Mouse (Mus musculus): ENCODE measurements around the gene Lamb1. TPM values are rescaled to one million over a fixed set of nuclear protein-coding genes. Genes with fewer than 3 reads are reported as not detected.

Lamb1 gene
- polyA plus RNA-seq, 1 experiment from 2014 or later: 290 TPM

DNA sequence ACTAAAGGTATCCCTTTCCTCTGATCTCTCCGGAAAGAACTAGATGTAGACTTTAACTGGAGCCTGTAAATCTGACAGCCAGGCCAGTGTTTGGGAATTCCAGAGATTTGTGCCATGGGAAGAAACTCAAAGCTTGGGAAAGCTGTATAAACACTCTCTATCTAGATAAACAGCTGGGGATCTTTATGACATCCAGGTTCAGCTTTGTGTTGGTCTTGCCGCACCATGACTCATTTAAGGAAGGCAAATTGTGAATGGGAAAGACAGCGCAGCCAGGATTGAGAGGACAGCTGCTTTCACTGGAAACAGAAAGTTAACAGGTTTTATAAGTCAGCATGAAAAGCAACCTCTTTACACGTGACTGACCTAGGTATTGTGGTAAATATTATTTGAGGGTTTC is 12.8 kb upstream of the Lamb1 start:
- ATAC-seq (no peak), DNase-seq (ENCODE audit: low read depth, low spot score) (no peak)
- POLR2A ChIA-PET: no interaction called here
- CTCF ChIA-PET: no interaction called here
- H3K27me3 ChIP-seq: no peaks in the 10 kb centered on the region
- in situ Hi-C loops (cut with MboI; ENCODE audit: low pct_unique_long_range_greater_than_20kb): no loop called here
- TF ChIP-seq CTCF (IDR thresholded peaks at IDR 0.05): no peak

GRCm38 (mm10) chr12:31254978-31255377 is 10.1 kb upstream of the Lamb1 start:
- no peaks in the 10 kb centered on the region for H3K27me3 ChIP-seq
- ATAC-seq: no peak
- no peak for TF ChIP-seq CTCF (IDR thresholded peaks at IDR 0.05)

DNA sequence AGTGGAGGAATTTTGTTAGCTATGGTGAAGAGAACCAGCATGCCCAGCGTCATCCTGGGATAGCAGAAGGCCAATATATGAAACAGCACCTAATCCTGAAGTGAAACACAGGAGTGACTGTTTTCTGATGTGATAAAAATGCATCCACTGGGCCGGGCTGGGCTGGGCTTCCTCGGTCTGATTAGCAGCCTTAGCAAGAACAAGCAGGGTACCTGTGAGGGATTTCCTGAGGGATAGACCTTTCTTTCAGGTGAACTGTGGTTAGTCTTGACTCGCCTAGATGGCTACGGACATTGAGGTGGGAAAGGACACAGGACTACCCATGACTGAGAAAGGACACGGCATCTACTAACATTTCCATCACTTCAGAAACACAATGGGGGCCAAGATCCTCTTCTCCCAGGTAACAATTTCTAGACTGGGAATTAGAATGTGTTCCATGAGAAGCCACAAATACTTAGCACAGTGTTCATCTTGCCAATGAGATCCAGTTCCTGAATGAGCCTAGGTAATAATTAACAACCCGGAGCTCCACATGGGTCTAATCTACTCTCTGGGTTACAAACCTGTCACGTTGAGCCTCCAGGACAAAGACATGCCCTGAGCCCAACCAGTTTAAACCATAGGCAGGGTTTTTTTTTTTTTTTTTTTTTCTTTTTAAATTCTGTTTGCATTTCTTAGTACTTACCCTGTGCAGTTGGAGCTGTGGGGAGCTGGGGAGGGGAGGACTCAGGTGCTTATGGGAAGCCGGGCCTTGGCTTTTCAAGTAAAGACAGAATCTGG is 8.7 kb upstream of the Lamb1 start:
- peak; percentile 82 for DNase-seq (ENCODE audit: low read depth, low spot score)
- in situ Hi-C loops (cut with MboI; ENCODE audit: low pct_unique_long_range_greater_than_20kb): no loop called here

More at GRCm38 (mm10) chr12:31254978-31255377, 10.1 kb upstream of the Lamb1 start:
- ChIA-PET POLR2A (interaction anchor here (0.6 kb wide), 1 partner anchor 129 kb away, joined by 3 read pairs; no protein-coding TSS in a partner anchor), CTCF (no interaction called here)
- no peak for DNase-seq (ENCODE audit: low read depth, low spot score)
- in situ Hi-C loops (cut with MboI; ENCODE audit: low pct_unique_long_range_greater_than_20kb): no loop called here

DNA sequence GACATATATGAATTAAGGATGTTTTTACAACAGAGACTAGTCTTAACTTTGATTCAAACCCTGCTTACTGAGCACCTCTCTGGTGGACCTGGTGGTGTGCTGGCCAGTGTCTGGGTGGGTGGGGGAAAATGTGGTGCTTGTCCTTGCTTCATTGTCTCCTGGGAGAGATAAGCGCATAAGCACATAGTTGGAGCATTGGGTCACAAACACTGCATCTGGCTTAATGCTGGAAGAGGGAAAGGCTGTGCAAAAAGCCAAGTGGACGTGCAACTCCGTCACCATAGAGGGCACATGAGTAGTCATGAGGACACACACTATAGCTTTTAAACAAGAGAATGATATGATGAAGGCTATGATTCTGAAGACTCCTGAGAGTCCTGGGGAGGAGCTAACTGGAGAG is 3.2 kb upstream of the Lamb1 start:
- no peak for TF ChIP-seq CTCF (IDR thresholded peaks at IDR 0.05)
- ChIA-PET CTCF (interaction anchor here (1.3 to 1.7 kb wide), 2 partner anchors 28 to 44 kb away, joined by 3 to 5 read pairs; no protein-coding TSS in a partner anchor), POLR2A (no interaction called here)
- no peak for DNase-seq (ENCODE audit: low read depth, low spot score)
- in situ Hi-C loops (cut with MboI; ENCODE audit: low pct_unique_long_range_greater_than_20kb): no loop called here
- no peaks in the 10 kb centered on the region for H3K27me3 ChIP-seq
- no peak for ATAC-seq

More for the DNA sequence above, 8.7 kb upstream of the Lamb1 start:
- ATAC-seq: peak; percentile 89
- CTCF ChIA-PET: interaction anchor here (1.0 to 1.5 kb wide), 2 partner anchors 22 to 88 kb away, joined by 3 to 6 read pairs; no protein-coding TSS in a partner anchor
- TF ChIP-seq CTCF (IDR thresholded peaks at IDR 0.05): no peak
- H3K27me3 ChIP-seq: no peaks in the 10 kb centered on the region
- POLR2A ChIA-PET: interaction anchor here (1.8 kb wide), 1 partner anchor 11 kb away, joined by 8 read pairs; no protein-coding TSS in a partner anchor

DNA sequence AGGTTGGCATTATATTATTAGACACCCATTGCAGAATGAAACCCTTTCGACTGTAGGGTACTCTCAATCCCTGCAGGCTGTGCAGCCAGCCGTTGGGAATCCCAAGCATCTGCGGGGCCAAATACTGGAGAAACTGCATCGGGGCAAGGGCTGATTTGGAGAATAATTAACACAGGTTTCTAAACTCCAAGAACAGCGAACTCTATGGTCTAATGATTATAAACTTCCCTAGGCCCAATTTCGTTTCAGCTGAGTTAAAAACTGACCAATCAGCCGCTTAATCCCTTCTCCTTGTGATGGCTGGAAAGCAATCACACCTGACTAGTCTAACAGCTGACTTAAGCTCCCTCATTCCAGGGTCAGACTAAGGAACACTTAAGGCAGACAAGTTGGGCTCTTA is 1.1 kb upstream of the Lamb1 start:
- ChIA-PET CTCF (interaction anchor here (1.3 to 1.4 kb wide), 4 partner anchors 32 to 148 kb away, joined by 3 to 4 read pairs (median 3); no protein-coding TSS in a partner anchor), POLR2A (interaction anchor here (0.6 to 3.0 kb wide), 4 partner anchors 9 to 53 kb away, joined by 3 to 11 read pairs (median 4); no protein-coding TSS in a partner anchor)
- DNase-seq (ENCODE audit: low read depth, low spot score): peak; percentile 86
- in situ Hi-C loops (cut with MboI; ENCODE audit: low pct_unique_long_range_greater_than_20kb): no loop called here
- no peak for TF ChIP-seq CTCF (IDR thresholded peaks at IDR 0.05)
- peak; percentile 73 for ATAC-seq
- H3K27me3 ChIP-seq: no peaks in the 10 kb centered on the region

DNA sequence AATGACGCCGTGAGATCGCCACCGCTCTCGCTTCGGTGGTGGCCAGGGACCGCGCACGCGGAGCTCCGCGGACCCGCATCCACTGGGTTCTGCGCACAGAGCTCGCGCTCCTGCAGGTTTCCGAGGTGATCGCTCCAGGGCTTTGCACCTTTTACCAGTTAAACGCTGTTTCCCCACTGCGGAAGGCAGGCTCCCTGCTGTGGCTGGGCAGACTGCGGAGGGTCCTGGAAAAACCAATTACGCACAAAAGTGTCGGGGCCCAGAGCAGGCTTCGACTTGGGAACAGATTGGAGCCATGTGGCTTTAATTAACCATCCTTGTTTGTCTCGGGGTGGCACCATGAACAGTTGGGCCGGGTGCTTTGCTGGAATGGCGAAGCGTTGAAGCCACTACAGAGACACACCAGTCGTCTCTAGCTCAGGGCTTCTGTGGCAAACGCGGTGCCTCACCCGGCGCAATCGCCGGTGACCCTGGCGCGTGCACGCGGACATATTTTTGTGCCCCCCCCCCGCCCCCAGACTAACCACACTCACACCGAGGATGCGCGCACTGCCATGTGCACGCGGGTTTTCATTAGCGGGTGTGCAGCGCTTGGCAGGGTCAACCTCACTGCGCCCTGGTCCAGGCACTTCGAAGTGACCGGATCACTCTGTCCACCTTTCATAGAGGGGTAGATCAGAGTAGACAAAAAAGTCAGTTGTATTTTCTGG is 843 bp downstream of the Lamb1 start:
- POLR2A ChIA-PET: interaction anchor here (0.8 to 3.0 kb wide), 8 partner anchors 9 to 98 kb away, joined by 3 to 11 read pairs (median 4); no protein-coding TSS in a partner anchor
- in situ Hi-C loops (cut with MboI; ENCODE audit: low pct_unique_long_range_greater_than_20kb): loop anchor here (5.0 kb wide), 3 partner anchors 36 to 139 kb away; no protein-coding TSS in a partner anchor
- no peak for ATAC-seq
- no peaks in the 10 kb centered on the region for H3K27me3 ChIP-seq
- no peak for DNase-seq (ENCODE audit: low read depth, low spot score)
- TF ChIP-seq CTCF (IDR thresholded peaks at IDR 0.05): no peak
- CTCF ChIA-PET: interaction anchor here (1.0 kb wide), 1 partner anchor 51 kb away, joined by 3 read pairs; no protein-coding TSS in a partner anchor

DNA sequence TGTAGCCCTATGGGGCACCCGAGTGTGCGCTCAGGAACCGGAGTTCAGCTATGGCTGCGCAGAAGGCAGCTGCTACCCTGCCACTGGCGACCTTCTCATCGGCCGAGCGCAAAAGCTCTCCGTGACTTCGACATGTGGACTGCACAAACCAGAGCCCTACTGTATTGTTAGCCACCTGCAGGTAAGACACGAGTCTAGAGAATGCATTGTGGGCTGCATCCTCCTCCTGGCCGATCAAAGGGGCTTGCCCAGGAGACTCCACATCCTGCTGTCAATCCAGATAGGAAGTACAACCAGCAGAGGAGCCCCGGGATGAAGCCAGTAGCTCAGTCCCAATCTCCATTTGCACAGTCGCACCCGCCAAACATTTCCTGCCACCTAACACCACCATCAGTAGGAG is 1.7 kb downstream of the Lamb1 start:
- no peak for DNase-seq (ENCODE audit: low read depth, low spot score)
- H3K27me3 ChIP-seq: no peaks in the 10 kb centered on the region
- ChIA-PET CTCF (no interaction called here), POLR2A (interaction anchor here (1.3 to 3.0 kb wide), 4 partner anchors 10 to 99 kb away, joined by 3 to 11 read pairs (median 6); no protein-coding TSS in a partner anchor)
- no peak for TF ChIP-seq CTCF (IDR thresholded peaks at IDR 0.05)
- in situ Hi-C loops (cut with MboI; ENCODE audit: low pct_unique_long_range_greater_than_20kb): loop anchor here (5.0 kb wide), 3 partner anchors 36 to 139 kb away; no protein-coding TSS in a partner anchor
- no peak for ATAC-seq

GRCm38 (mm10) chr12:31267363-31267762 is 2.3 kb downstream of the Lamb1 start:
- no peak for TF ChIP-seq CTCF (IDR thresholded peaks at IDR 0.05)
- in situ Hi-C loops (cut with MboI; ENCODE audit: low pct_unique_long_range_greater_than_20kb): loop anchor here (5.0 kb wide), 3 partner anchors 35 to 140 kb away; no protein-coding TSS in a partner anchor
- POLR2A ChIA-PET: interaction anchor here (2.1 kb wide), 1 partner anchor 11 kb away, joined by 8 read pairs; no protein-coding TSS in a partner anchor
- no peaks in the 10 kb centered on the region for H3K27me3 ChIP-seq
- DNase-seq (ENCODE audit: low read depth, low spot score) (no peak), ATAC-seq (no peak)
- CTCF ChIA-PET: interaction anchor here (1.5 to 1.6 kb wide), 2 partner anchors 13 to 99 kb away, joined by 4 to 7 read pairs; no protein-coding TSS in a partner anchor

DNA sequence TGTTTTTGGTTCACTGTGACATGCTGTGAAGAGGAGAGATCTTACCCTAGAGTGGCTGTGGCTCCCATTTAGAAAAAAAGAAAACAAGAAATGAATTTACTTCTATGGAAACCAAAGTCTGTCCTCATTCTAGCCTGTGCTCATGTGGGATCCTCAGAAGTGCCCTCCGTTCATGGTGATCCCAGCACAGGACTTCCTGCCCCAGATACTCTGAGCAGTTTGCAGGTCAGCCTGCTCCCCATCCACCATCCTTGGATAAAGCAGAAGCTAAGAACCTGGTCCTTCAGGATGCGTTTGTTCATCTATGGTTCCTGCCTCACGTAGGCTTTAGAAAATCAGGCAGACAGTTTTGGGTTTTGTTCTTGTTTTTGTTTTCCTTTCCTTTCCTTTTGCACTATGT is 3.3 kb downstream of the Lamb1 start:
- ChIA-PET POLR2A (no interaction called here), CTCF (interaction anchor here (0.7 to 1.6 kb wide), 3 partner anchors 9 to 100 kb away, joined by 3 to 7 read pairs (median 4); no protein-coding TSS in a partner anchor)
- H3K27me3 ChIP-seq: no peaks in the 10 kb centered on the region
- in situ Hi-C loops (cut with MboI; ENCODE audit: low pct_unique_long_range_greater_than_20kb): loop anchor here (5.0 kb wide), 3 partner anchors 34 to 141 kb away; no protein-coding TSS in a partner anchor
- DNase-seq (ENCODE audit: low read depth, low spot score): no peak
- TF ChIP-seq CTCF (IDR thresholded peaks at IDR 0.05): no peak
- no peak for ATAC-seq
